Mouse (Mus musculus): ENCODE results near the gene Cyp2j13. TPM values are rescaled to one million over a fixed set of nuclear protein-coding genes. Genes with fewer than 3 reads are reported as not detected.
"Not testable (repeated sequence)": the region's sequence is repeated elsewhere in the genome, so short reads cannot be mapped to it uniquely, and the experiment has no call there.

Cyp2j13 gene
- not detected in 2 replicates for polyA plus RNA-seq (2015; fragmentation: Nextera tagmentation; extraction: Ambion mirVana)

DNA sequence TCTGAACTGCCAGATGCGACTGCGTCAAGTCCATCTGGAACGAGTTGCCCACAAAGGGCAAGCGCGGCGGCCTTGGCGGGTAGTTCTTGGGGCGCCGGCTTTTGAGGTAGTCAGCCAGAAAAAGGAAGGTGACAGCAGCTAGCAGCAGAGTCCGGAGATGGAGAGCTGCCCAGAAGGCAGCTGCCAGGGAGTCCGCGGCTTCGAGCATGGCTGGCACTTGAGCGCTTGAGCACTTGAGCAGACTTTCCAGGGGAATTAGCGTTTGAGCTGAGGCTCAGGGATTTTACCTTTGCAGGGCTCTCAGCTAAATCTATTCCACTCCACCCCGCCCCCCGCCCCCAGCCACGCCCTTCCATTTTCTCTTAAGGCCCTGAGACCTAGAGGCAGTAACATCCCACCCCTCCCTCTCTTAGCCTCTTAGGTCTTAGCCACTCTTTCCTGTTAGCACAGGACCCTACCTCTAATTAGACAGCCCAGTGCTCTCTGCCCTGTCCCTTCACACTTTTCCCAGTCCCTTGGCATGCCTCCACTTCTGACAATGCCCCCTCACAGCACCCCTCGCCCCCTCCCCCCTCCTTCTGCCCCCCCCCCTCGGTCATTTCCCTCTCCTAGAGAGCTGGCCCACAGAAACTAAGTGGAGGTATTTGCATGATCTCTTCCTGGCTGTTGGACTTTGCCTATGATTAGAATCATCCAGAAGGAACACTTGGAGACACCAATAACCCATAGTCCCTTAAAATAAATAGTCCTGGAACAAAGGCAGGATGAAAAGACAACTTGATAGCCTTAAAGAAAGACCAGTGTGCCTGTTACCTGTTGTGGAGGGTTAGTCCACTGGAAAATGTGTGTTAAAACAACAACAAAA is at the start of gene Cyp2j13:
Gene Cyp2j13 (minus strand): TSS at position 286 of the 865 bp plus-strand sequence.
- Histone ChIP-seq H3K9me3 (no peaks in the 10 kb centered on the region), H3K27ac (no peak within 1 kb of the TSS), H3K36me3 (no peaks in the 10 kb centered on the region), H3K4me3 (replicated peaks) (peak within 1 kb of the TSS; percentile 21), H3K4me2 (replicated peaks) (peak within 1 kb of the TSS; percentile 52), H3K9ac (replicated peaks) (0 out of 2 replicates have a peak within 1 kb of the TSS, but pooled peaks have one; percentile 36), H3K27me3 (no peaks in the 10 kb centered on the region), H3K4me1 (replicated peaks) (peaks cover 10% of the 10 kb centered on the region)
- ATAC-seq: peak; percentile 93
- WGBS: 6% methylated on average over 19 of the region's 20 CpGs

DNA sequence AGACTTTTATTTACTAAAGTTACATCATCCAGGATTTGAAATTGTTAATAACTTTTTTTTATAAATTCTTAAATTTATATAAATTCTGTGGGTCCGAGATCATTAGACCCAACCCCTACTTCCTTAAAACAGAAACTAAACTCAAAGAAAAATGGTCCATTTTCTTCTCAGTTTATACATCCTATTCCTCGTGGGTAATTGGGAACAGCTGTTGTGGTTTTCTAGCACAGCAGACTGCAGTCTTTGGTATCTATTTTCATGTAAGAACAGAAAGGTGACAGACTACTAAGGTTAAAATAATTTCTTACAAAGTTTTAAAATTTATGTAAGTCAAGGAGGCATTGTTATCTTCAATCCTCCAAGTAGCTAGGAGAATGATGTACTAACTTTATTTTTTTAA is 19.5 kb upstream of the Cyp2j13 start:
- no peaks in the 10 kb centered on the region for H3K9me3 ChIP-seq
- H3K4me3 ChIP-seq (replicated peaks): no peak overlapping the region
- H3K4me1 ChIP-seq (replicated peaks): no peaks in the 10 kb centered on the region
- no peak overlapping the region for H3K4me2 ChIP-seq (replicated peaks)
- H3K9ac ChIP-seq (replicated peaks): no peak overlapping the region
- no peak overlapping the region for H3K27ac ChIP-seq
- H3K27me3 ChIP-seq: no peaks in the 10 kb centered on the region
- no peak for ATAC-seq
- H3K36me3 ChIP-seq: no peaks in the 10 kb centered on the region
- 83% methylated on average over 2 of the region's 2 CpGs for WGBS

DNA sequence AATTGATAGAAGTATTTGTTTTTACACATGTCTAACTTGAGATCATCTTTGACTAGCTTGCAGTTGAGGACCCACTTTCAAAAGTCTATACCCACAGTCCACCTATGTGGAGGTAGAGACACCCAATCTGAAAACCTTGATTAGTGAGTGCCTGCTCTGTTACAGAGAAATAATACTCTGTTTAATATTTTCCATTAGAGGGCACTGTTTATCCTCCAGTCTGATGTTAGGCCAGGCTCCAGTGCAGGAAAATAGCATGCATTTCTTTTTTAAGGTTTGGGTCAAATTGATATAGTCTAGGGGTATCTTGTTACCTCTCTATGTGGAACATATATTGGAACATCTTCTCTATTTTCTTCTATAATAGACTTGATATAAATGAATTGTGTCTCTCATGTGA is 14.5 kb upstream of the Cyp2j13 start:
- H3K4me2 ChIP-seq (replicated peaks): no peak overlapping the region
- no peak overlapping the region for H3K27ac ChIP-seq
- no peaks in the 10 kb centered on the region for H3K27me3 ChIP-seq
- no peaks in the 10 kb centered on the region for H3K36me3 ChIP-seq
- no peaks in the 10 kb centered on the region for H3K9me3 ChIP-seq
- H3K4me3 ChIP-seq (replicated peaks): no peak overlapping the region
- no peaks in the 10 kb centered on the region for H3K4me1 ChIP-seq (replicated peaks)
- no peak overlapping the region for H3K9ac ChIP-seq (replicated peaks)
- no peak for ATAC-seq

DNA sequence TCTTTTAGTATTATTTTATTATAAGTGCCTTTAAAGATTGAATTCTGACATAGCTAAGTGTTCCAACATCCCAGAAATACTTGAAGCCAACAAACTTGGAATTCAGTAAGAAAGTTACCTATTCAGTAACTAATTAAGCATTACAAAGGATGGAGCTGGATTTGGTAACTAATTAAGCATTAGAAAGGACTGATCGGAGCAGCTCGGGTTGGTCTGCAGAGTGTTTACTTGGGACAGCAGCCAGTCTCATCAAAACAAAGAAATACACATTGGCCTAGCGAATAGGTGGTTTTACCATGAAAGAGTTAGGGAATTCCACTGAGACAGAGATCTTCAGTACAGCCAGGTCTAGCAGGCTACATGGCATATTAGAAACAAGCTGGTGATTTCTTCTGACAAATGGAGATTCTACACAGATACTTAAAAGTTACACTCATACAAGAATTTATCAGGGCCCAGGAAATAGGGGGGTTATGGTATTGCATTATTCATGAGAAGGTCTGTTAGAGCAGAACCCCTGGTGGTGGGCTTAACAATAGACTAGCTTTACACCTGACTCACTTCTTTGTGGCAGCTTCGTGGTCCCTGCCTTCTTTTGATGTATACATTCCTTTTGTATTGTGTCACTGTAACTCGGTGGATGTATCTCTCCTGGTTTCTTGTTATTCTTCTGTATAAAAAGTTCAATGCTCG is 12.2 kb upstream of the Cyp2j13 start:
- H3K27me3 ChIP-seq; H3K27ac ChIP-seq; H3K4me3 ChIP-seq (replicated peaks); H3K9me3 ChIP-seq; H3K36me3 ChIP-seq; H3K4me2 ChIP-seq (replicated peaks); H3K9ac ChIP-seq (replicated peaks); H3K4me1 ChIP-seq (replicated peaks); ATAC-seq: not testable (repeated sequence)
- WGBS: 38% methylated on average over 6 of the region's 6 CpGs

DNA sequence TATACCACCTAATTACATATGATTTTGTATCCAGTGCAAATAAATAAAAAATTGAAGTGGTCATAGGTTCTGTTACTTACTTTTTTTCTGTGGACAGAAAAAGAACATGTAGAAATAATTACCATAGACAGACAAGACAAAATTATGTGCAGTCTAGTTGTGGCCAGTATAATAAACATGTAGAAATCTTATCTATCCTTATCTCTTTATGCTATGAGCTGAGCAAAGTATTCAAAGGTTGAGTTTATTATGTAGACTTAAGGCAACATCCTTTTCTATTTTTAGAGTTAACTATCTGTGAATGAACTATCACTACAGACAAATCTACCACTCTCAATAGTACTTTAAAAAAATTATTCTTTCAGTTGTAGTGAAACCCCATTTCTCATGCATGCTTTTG is 962 bp upstream of the Cyp2j13 start:
- no peaks in the 10 kb centered on the region for H3K9me3 ChIP-seq
- peaks cover 10% of the 10 kb centered on the region for H3K4me1 ChIP-seq (replicated peaks)
- no peak overlapping the region for H3K4me3 ChIP-seq (replicated peaks)
- H3K27ac ChIP-seq: no peak overlapping the region
- H3K36me3 ChIP-seq: no peaks in the 10 kb centered on the region
- H3K27me3 ChIP-seq: no peaks in the 10 kb centered on the region
- no peak overlapping the region for H3K4me2 ChIP-seq (replicated peaks)
- no peak for ATAC-seq
- H3K9ac ChIP-seq (replicated peaks): no peak overlapping the region

DNA sequence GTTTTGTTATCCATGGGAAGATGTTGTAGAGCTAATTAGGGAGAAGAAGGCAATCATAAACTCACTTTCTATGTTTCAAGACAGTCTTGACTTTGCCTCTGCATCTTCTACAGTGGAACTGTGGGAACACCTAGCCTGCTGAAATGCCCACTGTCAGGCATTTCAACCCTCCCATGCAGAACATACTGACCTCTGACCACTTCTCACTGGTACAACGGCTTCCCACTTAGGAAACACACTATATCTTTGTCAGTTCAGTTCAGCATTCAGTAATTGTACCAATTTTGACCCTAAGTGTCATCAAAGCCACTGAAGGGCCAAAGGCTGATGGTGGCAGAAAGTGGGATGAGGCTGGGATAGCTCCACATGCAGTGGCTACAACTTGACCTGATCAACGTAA is 15.3 kb downstream of the Cyp2j13 start:
- Histone ChIP-seq H3K4me1 (replicated peaks) (no peaks in the 10 kb centered on the region), H3K27ac (no peak overlapping the region), H3K36me3 (no peaks in the 10 kb centered on the region), H3K4me2 (replicated peaks) (no peak overlapping the region), H3K4me3 (replicated peaks) (no peak overlapping the region), H3K27me3 (no peaks in the 10 kb centered on the region), H3K9me3 (no peaks in the 10 kb centered on the region; the same call in 1 of the 2 replicates), H3K9ac (replicated peaks) (no peak overlapping the region)
- no peak for ATAC-seq
- 87% methylated on average over 2 of the region's 2 CpGs for WGBS

DNA sequence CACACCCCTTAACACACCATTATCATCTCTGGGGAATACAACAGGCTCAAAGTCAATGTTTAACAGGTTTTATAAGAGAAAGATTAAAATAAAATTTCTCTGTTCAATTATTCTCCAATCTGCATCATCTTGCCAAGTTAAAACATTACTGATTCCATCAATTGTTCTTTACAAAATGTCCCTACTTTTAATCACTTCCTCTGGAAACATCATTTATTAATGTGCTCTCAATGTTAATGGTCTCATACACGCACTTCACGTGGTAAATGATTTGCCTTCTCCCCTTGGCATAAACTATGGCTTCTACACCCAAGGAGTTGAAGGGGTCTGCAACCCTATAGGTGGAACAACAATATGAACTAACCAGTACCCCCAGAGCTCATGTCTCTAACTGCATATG is 17.2 kb downstream of the Cyp2j13 start:
- Histone ChIP-seq H3K9me3 (no peaks in the 10 kb centered on the region; the same call in 1 of the 2 replicates), H3K36me3 (no peaks in the 10 kb centered on the region), H3K4me2 (replicated peaks) (no peak overlapping the region), H3K4me1 (replicated peaks) (no peaks in the 10 kb centered on the region), H3K27ac (no peak overlapping the region), H3K9ac (replicated peaks) (no peak overlapping the region), H3K4me3 (replicated peaks) (no peak overlapping the region), H3K27me3 (no peaks in the 10 kb centered on the region)
- 99% methylated on average over 2 of the region's 2 CpGs for whole genome bisulfite sequencing
- ATAC-seq: no peak

DNA sequence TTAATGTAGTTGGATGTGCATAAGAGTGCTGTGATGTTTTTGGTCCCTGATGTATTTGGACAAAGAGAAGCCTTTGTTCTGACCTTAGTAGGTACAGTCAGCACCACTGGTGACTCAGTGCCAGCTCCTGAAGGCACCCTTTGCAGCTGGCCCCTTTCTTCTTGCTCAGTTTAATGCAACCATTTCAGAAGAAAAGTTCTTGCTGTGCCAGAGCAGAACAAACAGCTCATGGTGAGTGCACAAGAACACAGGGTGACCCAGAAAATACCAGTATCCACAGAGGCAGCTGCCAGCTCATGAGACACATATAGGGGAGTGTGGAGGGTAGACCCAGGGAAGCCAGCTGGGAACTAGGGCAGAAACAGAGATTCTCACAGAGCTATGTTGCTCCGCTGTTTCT is 48.9 kb downstream of the Cyp2j13 start:
- Histone ChIP-seq H3K9ac (replicated peaks) (no peak overlapping the region), H3K36me3 (peaks cover 4% of the 10 kb centered on the region), H3K27me3 (no peaks in the 10 kb centered on the region), H3K9me3 (no peaks in the 10 kb centered on the region), H3K4me3 (replicated peaks) (no peak overlapping the region), H3K4me1 (replicated peaks) (no peaks in the 10 kb centered on the region), H3K27ac (no peak overlapping the region), H3K4me2 (replicated peaks) (no peak overlapping the region)
- 0 out of 2 replicates have a peak, but pooled peaks have one; percentile 43 for ATAC-seq
- 97% methylated on average over 1 of the region's 1 CpGs for WGBS

DNA sequence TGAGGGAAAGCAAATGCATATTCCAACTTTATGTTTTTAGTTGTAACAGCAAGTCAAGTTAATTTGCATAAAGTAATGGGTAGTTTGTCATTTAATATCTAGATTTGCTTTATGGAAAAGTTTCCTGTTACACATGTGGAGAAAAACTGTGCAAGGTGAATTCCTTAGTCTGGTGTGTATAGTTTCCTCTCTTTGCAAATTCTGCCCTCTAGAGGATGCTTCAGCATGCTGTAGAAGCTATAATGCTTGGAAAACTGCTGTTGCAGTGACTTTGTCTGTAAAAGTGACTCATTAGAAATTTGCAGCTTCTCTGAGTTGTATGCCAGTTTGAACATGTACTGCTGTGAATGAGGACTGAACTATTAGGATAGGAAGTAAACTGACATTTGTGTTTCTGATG is 54.5 kb downstream of the Cyp2j13 start:
- Histone ChIP-seq H3K27ac (no peak overlapping the region), H3K4me2 (replicated peaks) (no peak overlapping the region), H3K9ac (replicated peaks) (no peak overlapping the region), H3K4me3 (replicated peaks) (no peak overlapping the region), H3K27me3 (no peaks in the 10 kb centered on the region), H3K9me3 (no peaks in the 10 kb centered on the region), H3K4me1 (replicated peaks) (no peaks in the 10 kb centered on the region), H3K36me3 (peaks cover 22% of the 10 kb centered on the region)
- no peak for ATAC-seq

DNA sequence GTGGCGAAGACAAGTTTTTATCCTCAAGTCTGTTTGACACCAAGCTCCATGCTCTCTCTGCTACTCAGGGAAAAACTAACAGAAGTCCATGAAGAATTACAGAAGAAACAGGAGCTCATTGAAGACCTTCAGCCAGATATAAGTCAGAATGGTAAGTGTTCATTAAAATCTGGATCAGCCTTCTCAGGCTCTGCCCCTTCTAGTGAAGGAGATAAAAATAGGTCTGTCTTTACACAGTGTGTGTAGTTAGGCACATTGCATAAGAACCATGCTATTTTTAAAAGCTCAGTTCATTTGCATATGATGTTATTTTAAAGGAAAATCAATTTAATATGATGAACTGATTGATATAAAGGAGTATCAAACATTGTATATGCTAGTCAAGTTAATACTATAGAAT is 60.5 kb downstream of the Cyp2j13 start:
- peaks cover 32% of the 10 kb centered on the region for H3K36me3 ChIP-seq
- H3K4me1 ChIP-seq (replicated peaks): no peaks in the 10 kb centered on the region
- H3K27ac ChIP-seq: no peak overlapping the region
- WGBS: 97% methylated on average over 1 of the region's 1 CpGs
- no peak overlapping the region for H3K4me3 ChIP-seq (replicated peaks)
- ATAC-seq: no peak
- H3K9me3 ChIP-seq: no peaks in the 10 kb centered on the region
- no peak overlapping the region for H3K4me2 ChIP-seq (replicated peaks)
- H3K9ac ChIP-seq (replicated peaks): no peak overlapping the region
- H3K27me3 ChIP-seq: no peaks in the 10 kb centered on the region

DNA sequence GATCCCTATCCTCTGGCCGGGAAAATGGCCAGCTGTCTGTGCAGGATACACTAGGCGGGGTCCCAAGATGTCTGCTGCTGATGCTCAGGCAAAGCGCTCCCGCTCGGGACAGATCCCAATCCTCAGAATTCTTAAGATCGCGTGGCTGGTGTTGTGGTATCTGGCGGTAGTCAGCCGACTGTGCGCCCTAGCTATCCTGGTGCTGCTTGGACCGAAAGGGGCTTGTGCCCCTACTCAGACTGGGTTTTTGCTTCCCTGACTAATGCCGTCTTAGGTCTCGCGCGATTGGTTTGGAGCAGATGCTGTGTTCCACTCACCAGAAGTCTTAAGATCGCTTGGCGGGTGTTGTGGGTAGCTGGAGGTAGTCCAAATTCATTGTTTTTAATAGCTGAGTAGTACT is 95.1 kb downstream of the Cyp2j13 start:
- H3K9ac ChIP-seq (replicated peaks); H3K4me1 ChIP-seq (replicated peaks); H3K36me3 ChIP-seq; H3K9me3 ChIP-seq; H3K4me3 ChIP-seq (replicated peaks); H3K4me2 ChIP-seq (replicated peaks); H3K27me3 ChIP-seq; ATAC-seq; H3K27ac ChIP-seq: not testable (repeated sequence)
- 96% methylated on average over 17 of the region's 17 CpGs for WGBS

All from midbrain, embryonic 13.5 days (tissue).